Mouse (Mus musculus) lung, adult 2 months (tissue): Measurements from ENCODE around the gene 6030468B19Rik. TPM values are rescaled to one million over a fixed set of nuclear protein-coding genes. Genes with fewer than 3 reads are reported as not detected.
A peak's percentile ranks its signal among the peaks of the same experiment; 100 is the strongest.

Experiments used
- DNase-seq: peaks from one replicate; pipeline ENCODE4 v3.0.0; 2022
- H3K4me1 ChIP-seq: fragments of 200-500 bp; 2 replicates; pipeline ENCODE4 v1.6.1; 2011; ENCODE audit warnings: low read length; ENCODE audit not compliant: control insufficient read depth, insufficient read depth
- H3K4me3 ChIP-seq: fragments of 200-500 bp; replicated peaks from 2 replicates; pipeline ENCODE3; 2011; ENCODE audit warnings: low read depth, mild to moderate bottlenecking, control low read depth, low read length; ENCODE audit errors: extremely low read depth
- CTCF ChIP-seq: fragments of 200-500 bp; IDR thresholded peaks from 2 replicates; pipeline ENCODE4 v1.5.1; 2011; ENCODE audit warnings: mild to moderate bottlenecking, low read length, control low read depth; ENCODE audit not compliant: insufficient read depth
- POLR2A ChIP-seq: fragments of 200-500 bp; IDR thresholded peaks from 2 replicates; pipeline ENCODE4 v1.6.1; 2011; ENCODE audit warnings: low read depth, mild to moderate bottlenecking, control low read depth, low read length, borderline replicate concordance; ENCODE audit errors: extremely low read depth
- WGBS: fragments of 180-500 bp; shearing (Covaris S2); methylation state at CpG from one replicate; pipeline ENCODE4 v1.1.7; 2018; 5-methylcytosine and 5-hydroxymethylcytosine counted together
- polyA plus RNA-seq: library from polyadenylated mRNA; depleted of rRNA; stranded (reverse); fragments of >200 nt; gene quantifications from 2 replicates; pipeline ENCODE4 v1.2.3, GENCODE M21; 2012

The 6030468B19Rik gene
- polyA plus RNA-seq, 1 experiment, result 0.33 TPM

- Histone ChIP-seq H3K4me3 (no peak within 1 kb of the TSS), H3K4me1 (peaks cover 33% of the 10 kb centered on the region)
- peak; percentile 59 for DNase-seq
- under 1% methylated on average over 34 of the region's 34 CpGs for WGBS
- TF ChIP-seq POLR2A (no peak), CTCF (no peak)
These were observed 28.1 kb downstream of the 6030468B19Rik start, which contains the start of the genes Afmid and Tk1 for GRCm38 (mm10) chr11:117825333-117826101. Afmid (plus strand) TSS chr11:117825924. Tk1 (minus strand) TSS chr11:117826092.

GRCm38 (mm10) chr11:117826164-117826563, 28.7 kb downstream of the 6030468B19Rik start:
- no peak overlapping the region for H3K4me3 ChIP-seq
- no peak for DNase-seq
- TF ChIP-seq POLR2A, result no peak
- no peak for TF ChIP-seq CTCF
- 27% methylated on average over 5 of the region's 5 CpGs for WGBS
- peaks cover 33% of the 10 kb centered on the region for H3K4me1 ChIP-seq

- DNase-seq, result no peak
- no peak overlapping the region for H3K4me3 ChIP-seq
- 45% methylated on average over 8 of the region's 8 CpGs for WGBS
- TF ChIP-seq POLR2A (no peak), CTCF (no peak)
- H3K4me1 ChIP-seq, result peaks cover 33% of the 10 kb centered on the region
These were observed 29.5 kb downstream of the 6030468B19Rik start for GRCm38 (mm10) chr11:117826916-117827315.

- 31% methylated on average over 3 of the region's 3 CpGs for WGBS
- peaks cover 33% of the 10 kb centered on the region for H3K4me1 ChIP-seq
- DNase-seq, result no peak
- no peak overlapping the region for H3K4me3 ChIP-seq
- TF ChIP-seq CTCF (no peak), POLR2A (no peak)
These were observed 29.9 kb downstream of the 6030468B19Rik start for GRCm38 (mm10) chr11:117827386-117827785.

GRCm38 (mm10) chr11:117828149-117828887, 30.9 kb downstream of the 6030468B19Rik start:
- WGBS, result 34% methylated on average over 18 of the region's 18 CpGs

GRCm38 (mm10) chr11:117828888-117829604, 31.6 kb downstream of the 6030468B19Rik start:
- TF ChIP-seq POLR2A (no peak), CTCF (no peak)
- WGBS, result 32% methylated on average over 9 of the region's 9 CpGs
- no peak for DNase-seq
- H3K4me3 ChIP-seq, result no peak overlapping the region
- peaks cover 21% of the 10 kb centered on the region for H3K4me1 ChIP-seq

More at GRCm38 (mm10) chr11:117828149-117828887, 30.9 kb downstream of the 6030468B19Rik start:
- Histone ChIP-seq H3K4me1 (peaks cover 24% of the 10 kb centered on the region), H3K4me3 (no peak overlapping the region)
- TF ChIP-seq CTCF, result no peak
- TF ChIP-seq POLR2A, result no peak
- no peak for DNase-seq

GRCm38 (mm10) chr11:117829671-117830215, 32.3 kb downstream of the 6030468B19Rik start:
- Histone ChIP-seq H3K4me1 (peaks cover 15% of the 10 kb centered on the region), H3K4me3 (no peak overlapping the region)
- TF ChIP-seq CTCF, result no peak
- TF ChIP-seq POLR2A, result no peak
- 29% methylated on average over 2 of the region's 2 CpGs for WGBS
- no peak for DNase-seq

GRCm38 (mm10) chr11:117830401-117830800, 32.9 kb downstream of the 6030468B19Rik start:
- DNase-seq, result no peak
- 42% methylated on average over 9 of the region's 9 CpGs for WGBS

More at GRCm38 (mm10) chr11:117830401-117830800, 32.9 kb downstream of the 6030468B19Rik start:
- Histone ChIP-seq H3K4me3 (no peak overlapping the region), H3K4me1 (peaks cover 15% of the 10 kb centered on the region)
- TF ChIP-seq POLR2A (no peak), CTCF (no peak)
